Mouse (Mus musculus) limb, embryonic 12.5 days (tissue): ENCODE measurements at regions not wholly inside any gene's neighbourhood (a gene's known extent, or its start where the extent isn't known, plus 50 kb on each side); places are given as distances from the start of the nearest gene placed in this dataset.

Experiments used
- ATAC-seq: fragments of 200-750 bp; cut with Nextera tagmentation; 2 replicates; pipeline ENCODE4 v1.8.0; 2017; ENCODE audit warnings: low read depth, moderate TSS enrichment; ENCODE audit not compliant: insufficient number of reproducible peaks, insufficient read depth, low FRiP score, low TSS enrichment
- H3K27ac ChIP-seq: fragments of 300-500 bp; sonication (generic); 2 replicates; pipeline ENCODE4 v1.5.1; 2016; ENCODE audit warnings: mild to moderate bottlenecking, moderate library complexity
- H3K27me3 ChIP-seq: fragments of 300-500 bp; sonication (generic); 2 replicates; pipeline ENCODE4 v1.6.1; 2016; ENCODE audit warnings: mild to moderate bottlenecking, moderate library complexity
- H3K36me3 ChIP-seq: fragments of 300-500 bp; sonication (generic); 2 replicates; pipeline ENCODE4 v1.6.1; 2016; ENCODE audit warnings: mild to moderate bottlenecking, moderate library complexity
- H3K4me1 ChIP-seq: fragments of 300-500 bp; sonication (generic); replicated peaks from 2 replicates; pipeline ENCODE4 v1.6.1; 2016
- H3K4me2 ChIP-seq: fragments of 300-500 bp; sonication (generic); 2 replicates; pipeline ENCODE4 v1.6.1; 2016; ENCODE audit warnings: mild to moderate bottlenecking, moderate library complexity
- H3K4me3 ChIP-seq: fragments of 300-500 bp; sonication (generic); replicated peaks from 2 replicates; pipeline ENCODE4 v1.5.1; 2016; ENCODE audit warnings: mild to moderate bottlenecking
- H3K9ac ChIP-seq: fragments of 300-500 bp; sonication (generic); replicated peaks from 2 replicates; pipeline ENCODE4 v1.6.1; 2016; ENCODE audit warnings: mild to moderate bottlenecking, moderate library complexity
- H3K9me3 ChIP-seq: fragments of 300-500 bp; sonication (generic); 2 replicates; pipeline ENCODE4 v1.6.1; 2016; ENCODE audit warnings: mild to moderate bottlenecking, moderate library complexity
- WGBS: fragments of 180-500 bp; shearing (Covaris S2); methylation state at CpG from one replicate; pipeline ENCODE4 v1.1.7; 2016; 5-methylcytosine and 5-hydroxymethylcytosine counted together

DNA sequence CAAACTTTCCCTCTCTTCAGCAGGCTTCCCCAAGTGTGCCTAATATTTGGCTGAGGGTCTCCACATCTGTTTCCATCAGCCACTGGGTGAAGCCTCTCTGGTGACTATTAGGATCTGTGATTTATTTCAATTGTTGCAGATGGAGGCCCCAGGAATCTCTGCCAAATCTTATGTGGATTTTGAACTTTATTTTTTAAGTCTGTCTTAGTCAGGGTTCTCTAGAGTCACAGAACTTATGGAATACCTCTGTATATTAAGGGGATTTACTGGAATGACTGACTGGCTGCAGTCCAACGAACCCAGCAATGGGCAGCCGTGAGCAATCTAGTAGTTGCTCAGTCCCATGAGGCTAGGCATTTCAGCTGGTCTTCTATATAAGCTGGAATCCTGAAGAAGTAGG lies 59.0 kb upstream of the Npas2 start:
- Histone ChIP-seq H3K4me2 (no peak overlapping the region), H3K27ac (no peak overlapping the region), H3K27me3 (no peaks in the 10 kb centered on the region), H3K36me3 (no peaks in the 10 kb centered on the region), H3K4me3 (no peak overlapping the region), H3K4me1 (peaks cover 3% of the 10 kb centered on the region; the same call in 1 of the 2 replicates), H3K9me3 (no peaks in the 10 kb centered on the region), H3K9ac (no peak overlapping the region)
- no peak for ATAC-seq
- WGBS = 68% methylated on average over 2 of the region's 2 CpGs

DNA sequence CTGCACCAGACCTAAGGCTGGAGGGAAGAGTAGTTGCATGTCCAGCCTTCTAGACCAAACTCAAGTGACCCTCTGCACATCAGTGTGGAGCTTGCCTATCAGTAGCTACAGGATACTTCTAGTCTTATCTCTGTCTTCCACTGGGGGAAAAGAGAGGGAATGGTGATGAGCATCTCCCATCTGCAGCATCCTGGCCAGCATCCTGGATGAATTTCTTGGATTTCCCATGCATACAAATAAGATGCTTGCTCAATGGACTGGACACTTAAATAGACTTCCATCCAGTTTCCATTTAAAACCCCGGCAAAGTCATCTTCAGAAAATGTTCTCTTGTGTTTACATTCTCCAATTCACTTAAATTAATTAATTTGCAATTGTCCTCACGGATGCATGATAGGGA lies 50.5 kb upstream of the Npas2 start:
- no peak overlapping the region for H3K4me2 ChIP-seq
- H3K36me3 ChIP-seq = no peaks in the 10 kb centered on the region
- WGBS = 88% methylated on average over 2 of the region's 2 CpGs
- no peaks in the 10 kb centered on the region for H3K27me3 ChIP-seq
- no peaks in the 10 kb centered on the region for H3K9me3 ChIP-seq
- no peak overlapping the region for H3K27ac ChIP-seq
- ATAC-seq = no peak
- H3K4me3 ChIP-seq = no peak overlapping the region
- H3K4me1 ChIP-seq = no peaks in the 10 kb centered on the region
- H3K9ac ChIP-seq = no peak overlapping the region

DNA sequence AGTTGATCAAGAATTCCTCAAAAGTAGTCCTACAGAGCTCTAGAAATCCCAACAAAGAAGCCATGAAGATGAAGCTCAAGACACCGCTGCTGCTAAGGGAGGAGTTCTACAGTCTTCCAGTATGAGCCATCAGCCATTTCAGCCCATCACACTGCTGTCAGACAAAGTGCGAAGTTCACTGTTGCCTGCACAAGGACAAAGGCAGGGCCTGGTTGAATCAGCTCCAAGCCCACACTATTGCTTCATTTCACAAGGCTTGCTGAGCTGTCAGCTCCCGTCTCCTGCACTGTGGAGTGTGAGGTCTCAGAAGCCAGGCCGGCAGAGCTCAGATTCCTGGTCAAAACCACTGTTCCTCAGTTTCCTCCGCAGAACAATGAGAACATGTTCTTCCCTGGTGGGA lies 49.9 kb upstream of the Npas2 start:
- H3K27ac ChIP-seq = no peak overlapping the region
- H3K9ac ChIP-seq = no peak overlapping the region
- H3K36me3 ChIP-seq = no peaks in the 10 kb centered on the region
- no peaks in the 10 kb centered on the region for H3K27me3 ChIP-seq
- no peak for ATAC-seq
- no peaks in the 10 kb centered on the region for H3K9me3 ChIP-seq
- 88% methylated on average over 5 of the region's 5 CpGs for WGBS
- H3K4me2 ChIP-seq = no peak overlapping the region
- no peaks in the 10 kb centered on the region for H3K4me1 ChIP-seq
- H3K4me3 ChIP-seq = no peak overlapping the region
